Comparison of ENCODE assay signal across 10 mouse cellular contexts in the genomic region with DNA sequence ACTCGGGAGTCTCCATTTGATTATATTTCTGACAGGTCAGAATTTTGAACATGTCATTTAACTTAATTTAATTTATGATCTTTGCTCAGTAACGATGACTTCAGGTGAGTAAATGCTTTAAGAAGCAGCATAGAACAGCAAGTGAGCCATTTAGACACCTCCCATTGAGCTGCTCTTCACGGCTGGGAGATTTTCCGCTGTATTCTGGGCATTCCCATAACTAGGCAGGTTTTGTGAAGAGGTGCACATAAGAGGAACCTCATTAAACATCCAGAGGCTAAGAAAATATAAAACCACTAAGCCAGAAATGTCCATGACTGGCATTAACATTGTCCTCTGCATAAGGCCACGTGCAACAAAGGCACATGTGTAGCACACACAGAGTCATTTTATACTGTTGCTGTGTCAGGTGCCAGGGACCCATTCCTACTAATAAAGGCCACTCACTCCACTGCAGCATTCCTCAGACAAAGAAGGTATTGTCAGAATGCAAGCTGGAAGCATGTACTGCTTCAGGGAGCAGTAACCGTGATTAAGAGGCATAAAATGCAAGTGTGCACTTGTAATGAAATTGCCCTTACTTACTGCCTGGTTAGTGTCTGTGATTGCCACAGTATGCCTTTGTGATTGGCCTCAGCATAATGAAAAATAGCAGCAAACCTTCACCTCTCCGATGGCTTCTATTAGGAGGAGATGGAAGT.
DNase-seq lines count a peak whose midpoint lies in the region; ATAC-seq and TF ChIP-seq lines count a peak whose summit lies in the region.
"Had no signal": no experiment of that assay in that cellular context is flagged by ENCODE, and none has a peak within 500 bp of the region (broad histone marks: within the 10 kb centered on the region; RNA-seq: fewer than 3 reads in every experiment).

No protein-coding gene starts in this region.

- TF ChIP-seq CTCF in thymus, adult 2 months (IDR thresholded peaks at IDR 0.05; ENCODE audit: borderline replicate concordance, control insufficient read depth, extremely low read depth, insufficient read depth, low read length, poor library complexity), result no peak

- no peaks in the 10 kb centered on the region for H3K27me3 ChIP-seq in hindbrain, embryonic 15.5 days
- no peaks in the 10 kb centered on the region for H3K27me3 ChIP-seq in thymus, adult 2 months (ENCODE audit: control insufficient read depth, insufficient read depth, low read length)
- H3K27me3 ChIP-seq: heart, embryonic 12.5 days had no signal

- peak; percentile 57 for DNase-seq in heart, adult 11 months
- DNase-seq in heart, postnatal 36 days, result no peak
- DNase-seq in kidney, postnatal 4 days, result peak; percentile 5 to 30
- peak; percentile 75 for DNase-seq in retina, postnatal 1 day
- DNase-seq in c-Kit-positive CD71-positive TER-119-positive erythroid progenitor cells, embryonic 14.5 days (ENCODE audit: low spot score), result no peak
- DNase-seq in thymus, adult 2 months, result no peak
- DNase-seq in ovary, postnatal 10 days (ENCODE audit: low spot score), result no peak
- DNase-seq: lung, adult 2 months had no signal

- peaks cover 13% of the 10 kb centered on the region for H3K4me1 ChIP-seq in hindbrain, embryonic 15.5 days (replicated peaks)
- no peaks in the 10 kb centered on the region for H3K4me1 ChIP-seq in thymus, adult 2 months (replicated peaks; ENCODE audit: control insufficient read depth, insufficient read depth, low read length)
- H3K4me1 ChIP-seq: heart, embryonic 12.5 days had no signal

- H3K9me3 ChIP-seq in hindbrain, embryonic 15.5 days, result no peaks in the 10 kb centered on the region
- H3K9me3 ChIP-seq: heart, embryonic 12.5 days had no signal

- H3K36me3 ChIP-seq in hindbrain, embryonic 15.5 days, result no peaks in the 10 kb centered on the region
- no peaks in the 10 kb centered on the region for H3K36me3 ChIP-seq in thymus, adult 2 months (ENCODE audit: control insufficient read depth, insufficient read depth, low read length)
- H3K36me3 ChIP-seq: heart, embryonic 12.5 days had no signal

- peak; percentile 82; the same call in 1 of the 2 replicates for ATAC-seq in hindbrain, embryonic 15.5 days (ENCODE audit: low FRiP score, low read depth)

- TF ChIP-seq POLR2A in thymus, adult 2 months (IDR thresholded peaks at IDR 0.05; ENCODE audit: control insufficient read depth, extremely low read depth, insufficient read depth, low read length, poor library complexity), result no peak

- intact Hi-C loops in heart, postnatal 36 days (cut with DNase I), result no loop called here

- WGBS in hindbrain, embryonic 15.5 days, result 22% methylated on average over 7 of the region's 7 CpGs
- WGBS in thymus, adult 2 months, result 87% methylated on average over 7 of the region's 7 CpGs

- no peak overlapping the region for H3K9ac ChIP-seq in hindbrain, embryonic 15.5 days
- H3K9ac ChIP-seq: heart, embryonic 12.5 days had no signal

- H3K4me3 ChIP-seq in hindbrain, embryonic 15.5 days, result no peak overlapping the region
- no peak overlapping the region for H3K4me3 ChIP-seq in thymus, adult 2 months (ENCODE audit: control insufficient read depth, insufficient read depth, low read length)
- H3K4me3 ChIP-seq: heart, embryonic 12.5 days had no signal

- peak overlapping the region; percentile 52 for H3K27ac ChIP-seq in hindbrain, embryonic 15.5 days (replicated peaks)
- H3K27ac ChIP-seq in thymus, adult 2 months (ENCODE audit: control insufficient read depth, insufficient read depth, low read length), result no peak overlapping the region

- no peak overlapping the region for H3K4me2 ChIP-seq in hindbrain, embryonic 15.5 days
- H3K4me2 ChIP-seq: heart, embryonic 12.5 days had no signal

Comparison
In these comparisons a context has a peak if more than half of its experiments do, and no peak if none do; other contexts are left out.
1. DNase-seq: peak in heart, adult 11 months (single experiment), kidney, postnatal 4 days (2 of 2) and retina, postnatal 1 day (single experiment); none in heart, postnatal 36 days (0 of 2), c-Kit-positive CD71-positive TER-119-positive erythroid progenitor cells, embryonic 14.5 days (single experiment), thymus, adult 2 months (single experiment) and ovary, postnatal 10 days (single experiment).